Mouse (Mus musculus) neural tube, embryonic 14.5 days (tissue): ENCODE results near the gene Neo1. TPM values are rescaled to one million over a fixed set of nuclear protein-coding genes. Genes with fewer than 3 reads are reported as not detected.
"Not testable (repeated sequence)": the region's sequence is repeated elsewhere in the genome, so short reads cannot be mapped to it uniquely, and the experiment has no call there.

Experiments used
- ATAC-seq: fragments of 200-750 bp; cut with Nextera tagmentation; 2 replicates; pipeline ENCODE4 v1.8.0; 2017; ENCODE audit warnings: low read depth, mild to moderate bottlenecking, moderate TSS enrichment, moderate library complexity
- H3K27ac ChIP-seq: fragments of 300-500 bp; sonication (generic); 2 replicates; pipeline ENCODE4 v1.5.1; 2014; ENCODE audit warnings: low read depth, mild to moderate bottlenecking, control low read depth, low read length, moderate library complexity, mixed read lengths
- H3K27me3 ChIP-seq: fragments of 300-500 bp; sonication (generic); 2 replicates; pipeline ENCODE4 v1.6.1; 2014; ENCODE audit warnings: low read length; ENCODE audit not compliant: control insufficient read depth, insufficient read depth
- H3K36me3 ChIP-seq: fragments of 300-500 bp; sonication (generic); 2 replicates; pipeline ENCODE4 v1.6.1; 2014; ENCODE audit warnings: low read length, mixed read lengths; ENCODE audit not compliant: control insufficient read depth, insufficient read depth
- H3K4me1 ChIP-seq: fragments of 300-500 bp; sonication (generic); 2 replicates; pipeline ENCODE4 v1.6.1; 2014; ENCODE audit warnings: low read length; ENCODE audit not compliant: control insufficient read depth, insufficient read depth
- H3K4me2 ChIP-seq: fragments of 300-500 bp; sonication (generic); 2 replicates; pipeline ENCODE4 v1.6.1; 2014; ENCODE audit warnings: mild to moderate bottlenecking, low read depth, low read length, control low read depth
- H3K4me3 ChIP-seq: fragments of 300-500 bp; sonication (generic); 2 replicates; pipeline ENCODE4 v1.5.1; 2014; ENCODE audit warnings: low read depth, low read length, control low read depth, mixed read lengths
- H3K9ac ChIP-seq: fragments of 300-500 bp; sonication (generic); replicated peaks from 2 replicates; pipeline ENCODE4 v1.6.1; 2014; ENCODE audit warnings: low read depth, mild to moderate bottlenecking, control low read depth, low read length, mixed read lengths
- H3K9me3 ChIP-seq: fragments of 300-500 bp; sonication (generic); 2 replicates; pipeline ENCODE4 v1.6.1; 2016; ENCODE audit warnings: low read length; ENCODE audit not compliant: control insufficient read depth
- WGBS: fragments of 180-500 bp; shearing (Covaris S2); extraction: QIAGEN DNeasy Blood & Tissue Kit; methylation state at CpG from one replicate; pipeline ENCODE4 v1.1.7; 2014; 5-methylcytosine and 5-hydroxymethylcytosine counted together
- polyA plus RNA-seq: library from polyadenylated mRNA; unstranded; fragments of >200 nt; fragmentation: Nextera tagmentation; extraction: Ambion mirVana; gene quantifications from 2 replicates; pipeline ENCODE4 v1.2.1, GENCODE M21; 2014

Neo1 gene
- polyA plus RNA-seq, 1 experiment from 2014 or later = 59.7 TPM

GRCm38 (mm10) chr9:59024245-59024844 is 11.9 kb downstream of the Neo1 start:
- Histone ChIP-seq H3K27ac (no peak overlapping the region), H3K4me2 (no peak overlapping the region), H3K36me3 (no peaks in the 10 kb centered on the region), H3K9me3 (no peaks in the 10 kb centered on the region), H3K4me3 (no peak overlapping the region), H3K27me3 (no peaks in the 10 kb centered on the region), H3K4me1 (no peaks in the 10 kb centered on the region), H3K9ac (no peak overlapping the region)
- no peak for ATAC-seq
- 70% methylated on average over 4 of the region's 4 CpGs for WGBS

DNA sequence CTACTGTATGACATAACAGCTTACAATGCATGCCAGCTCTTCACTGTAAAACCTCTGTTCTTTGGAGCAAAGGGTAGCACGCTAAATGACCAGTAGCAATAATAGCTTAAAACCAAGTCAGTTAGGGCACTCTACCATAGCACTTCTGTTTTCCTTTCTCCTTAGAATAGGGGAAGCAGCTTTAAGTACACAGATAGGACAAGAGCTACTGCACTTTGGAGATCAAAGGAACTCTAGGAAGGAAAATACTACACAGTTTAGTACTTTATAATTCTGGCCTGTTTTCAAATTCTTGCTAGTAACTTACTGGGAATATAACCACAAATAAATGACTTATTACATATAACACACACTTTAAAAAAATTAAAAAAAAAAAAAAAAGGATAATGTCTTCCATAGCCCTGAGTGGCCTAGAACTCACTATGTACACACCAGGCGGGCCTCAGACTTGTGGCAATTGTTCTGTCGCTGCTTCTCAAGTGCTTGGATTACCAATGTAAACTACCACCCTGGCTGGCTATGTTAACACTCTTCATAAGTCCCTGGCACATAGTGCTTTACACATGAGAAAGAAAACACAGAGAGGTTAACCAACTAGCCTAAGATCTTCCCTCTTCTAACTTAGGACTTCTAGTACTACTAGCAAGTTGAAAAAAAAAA is 20.1 kb downstream of the Neo1 start:
- Histone ChIP-seq H3K4me3 (no peak overlapping the region), H3K27ac (no peak overlapping the region), H3K4me2 (no peak overlapping the region), H3K9me3 (no peaks in the 10 kb centered on the region), H3K4me1 (no peaks in the 10 kb centered on the region), H3K36me3 (no peaks in the 10 kb centered on the region), H3K9ac (no peak overlapping the region), H3K27me3 (no peaks in the 10 kb centered on the region)
- ATAC-seq = no peak
- 74% methylated on average over 3 of the region's 3 CpGs for WGBS

- no peak overlapping the region for H3K27ac ChIP-seq
- ATAC-seq = no peak
- no peaks in the 10 kb centered on the region for H3K27me3 ChIP-seq
- H3K9me3 ChIP-seq = no peaks in the 10 kb centered on the region
- H3K36me3 ChIP-seq = no peaks in the 10 kb centered on the region
- H3K9ac ChIP-seq = no peak overlapping the region
- H3K4me2 ChIP-seq = no peak overlapping the region
- H3K4me3 ChIP-seq = no peak overlapping the region
- WGBS = 23% methylated on average over 2 of the region's 2 CpGs
- no peaks in the 10 kb centered on the region for H3K4me1 ChIP-seq
These were observed 22.9 kb downstream of the Neo1 start for GRCm38 (mm10) chr9:59013365-59013764.

DNA sequence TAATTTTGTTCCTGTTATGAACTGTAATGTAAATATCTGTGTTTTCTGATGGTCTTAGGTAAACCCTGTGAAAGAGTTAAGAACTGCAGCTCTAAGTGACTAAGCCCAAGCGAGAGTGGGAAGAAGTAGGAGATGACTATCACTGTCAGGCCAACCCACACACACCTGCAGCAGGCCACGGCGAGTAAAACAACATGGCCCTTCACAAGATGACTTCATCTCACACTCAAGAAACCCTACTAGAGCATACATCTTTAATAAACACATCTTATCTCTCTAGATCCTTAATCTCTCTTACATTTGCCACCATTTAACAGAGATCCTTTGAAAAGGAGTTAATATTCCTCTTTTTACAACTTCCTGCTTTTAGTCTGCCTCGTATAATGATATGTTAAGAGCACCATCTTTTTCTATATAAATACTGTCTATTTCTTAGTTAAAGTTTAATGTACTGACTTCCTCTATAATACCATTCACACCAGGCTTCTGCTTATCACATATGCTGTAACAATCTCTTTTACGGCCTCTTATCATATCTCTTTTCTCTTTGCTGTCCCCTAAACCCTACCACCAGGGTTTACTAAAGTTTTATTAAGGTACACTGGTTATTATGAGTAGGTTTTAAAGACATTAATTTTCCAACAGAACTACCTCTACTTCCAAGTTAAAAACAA is 46.8 kb downstream of the Neo1 start:
- no peak for ATAC-seq
- no peaks in the 10 kb centered on the region for H3K27me3 ChIP-seq

DNA sequence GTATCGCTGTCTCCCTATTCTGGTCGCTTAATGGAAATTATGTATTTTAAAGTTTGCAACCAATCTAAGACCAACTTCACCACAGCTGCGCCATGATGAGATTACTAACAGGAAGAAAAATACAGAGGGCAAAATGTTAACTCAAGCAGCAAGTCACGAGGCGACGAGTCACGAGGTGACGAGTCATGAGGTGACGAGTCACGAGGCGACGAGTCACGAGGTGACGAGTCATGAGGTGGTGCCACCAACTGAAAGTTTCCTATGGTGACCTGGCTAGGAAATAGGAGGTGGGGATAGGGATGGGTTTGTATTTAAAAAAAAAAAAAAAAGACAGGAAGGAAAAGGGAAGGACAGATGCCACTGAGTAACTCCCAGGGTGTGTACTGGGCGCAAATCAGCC is 57.2 kb downstream of the Neo1 start:
- Histone ChIP-seq H3K4me2 (no peak overlapping the region), H3K27me3 (no peaks in the 10 kb centered on the region), H3K4me1 (no peaks in the 10 kb centered on the region), H3K9ac (no peak overlapping the region), H3K27ac (no peak overlapping the region), H3K36me3 (0 out of 2 replicates have a peak, but pooled peaks cover 4% of the 10 kb centered on the region), H3K4me3 (no peak overlapping the region), H3K9me3 (no peaks in the 10 kb centered on the region)
- 92% methylated on average over 15 of the region's 15 CpGs for WGBS
- no peak for ATAC-seq

More for the DNA sequence above, 46.8 kb downstream of the Neo1 start:
- H3K36me3 ChIP-seq = no peaks in the 10 kb centered on the region
- H3K9ac ChIP-seq = no peak overlapping the region
- 95% methylated on average over 5 of the region's 5 CpGs for WGBS
- no peak overlapping the region for H3K4me3 ChIP-seq
- no peaks in the 10 kb centered on the region for H3K9me3 ChIP-seq
- H3K27ac ChIP-seq = no peak overlapping the region
- no peaks in the 10 kb centered on the region for H3K4me1 ChIP-seq
- H3K4me2 ChIP-seq = no peak overlapping the region

DNA sequence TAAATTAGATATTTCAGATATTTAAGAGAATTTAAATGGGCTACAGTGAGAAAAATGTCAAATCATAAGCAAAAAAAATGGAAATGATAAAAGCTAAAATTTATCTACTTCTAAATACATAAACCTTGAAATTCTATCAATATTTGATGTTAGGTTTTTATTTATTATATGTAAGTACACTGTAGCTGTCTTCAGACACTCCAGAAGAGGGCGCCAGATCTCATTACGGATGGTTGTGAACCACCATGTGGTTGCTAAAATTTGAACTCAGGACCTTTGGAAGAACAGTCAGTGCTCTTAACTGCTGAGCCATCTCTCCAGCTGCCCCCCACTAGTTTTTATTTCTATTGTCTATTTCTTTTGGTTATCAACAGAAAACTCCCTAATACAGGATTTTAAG is 65.1 kb downstream of the Neo1 start:
- ATAC-seq, H3K9ac ChIP-seq, H3K4me1 ChIP-seq, H3K4me3 ChIP-seq, H3K27ac ChIP-seq, H3K36me3 ChIP-seq, H3K4me2 ChIP-seq, H3K9me3 ChIP-seq, H3K27me3 ChIP-seq: not testable (repeated sequence)
- 82% methylated on average over 2 of the region's 2 CpGs for WGBS

GRCm38 (mm10) chr9:58967371-58967770 is 68.9 kb downstream of the Neo1 start:
- Histone ChIP-seq H3K4me3 (no peak overlapping the region), H3K4me1 (no peaks in the 10 kb centered on the region), H3K27ac (no peak overlapping the region), H3K36me3 (no peaks in the 10 kb centered on the region), H3K9ac (no peak overlapping the region), H3K9me3 (no peaks in the 10 kb centered on the region), H3K27me3 (no peaks in the 10 kb centered on the region), H3K4me2 (no peak overlapping the region)
- 41% methylated on average over 2 of the region's 2 CpGs for WGBS
- ATAC-seq = no peak

DNA sequence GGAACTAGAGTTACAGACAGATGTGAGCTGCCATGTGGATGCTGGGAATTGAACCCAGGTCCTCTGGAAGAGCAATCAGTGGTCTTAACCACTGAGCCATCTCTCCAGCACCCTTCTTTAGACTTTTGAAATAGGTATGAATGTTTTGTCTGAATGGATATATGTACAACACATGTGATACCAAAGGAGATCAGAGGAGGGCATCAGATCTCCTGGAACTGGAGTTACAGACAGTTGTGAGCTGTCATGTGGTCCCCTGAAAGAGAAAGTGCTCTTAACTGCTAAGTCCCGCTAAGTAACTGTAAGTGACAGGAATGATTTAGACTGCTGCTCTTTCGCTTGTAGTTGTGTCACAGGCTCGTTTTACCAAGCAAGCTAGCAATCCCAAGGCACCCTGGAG is 80.7 kb downstream of the Neo1 start:
- Histone ChIP-seq H3K4me3 (no peak overlapping the region), H3K36me3 (peaks cover 3% of the 10 kb centered on the region; the same call in 1 of the 2 replicates), H3K4me2 (no peak overlapping the region), H3K9ac (no peak overlapping the region), H3K27me3 (no peaks in the 10 kb centered on the region), H3K4me1 (no peaks in the 10 kb centered on the region), H3K9me3 (no peaks in the 10 kb centered on the region), H3K27ac (no peak overlapping the region)
- 66% methylated on average over 3 of the region's 3 CpGs for WGBS
- ATAC-seq = no peak

- not testable (repeated sequence) for H3K9ac ChIP-seq, H3K4me3 ChIP-seq, H3K4me2 ChIP-seq, H3K27ac ChIP-seq, H3K4me1 ChIP-seq, ATAC-seq, H3K36me3 ChIP-seq, H3K27me3 ChIP-seq, H3K9me3 ChIP-seq
- 100% methylated on average over 1 of the region's 1 CpGs for WGBS
These were observed 90.3 kb downstream of the Neo1 start for GRCm38 (mm10) chr9:58945910-58946309.
